Mouse (Mus musculus) A20 (cell line): ENCODE measurements around the gene Yipf2.
A peak's percentile ranks its signal among the peaks of the same experiment; 100 is the strongest.
"Not testable (repeated sequence)": the region's sequence is repeated elsewhere in the genome, so short reads cannot be mapped to it uniquely, and the experiment has no call there.

Experiments
- DNase-seq: peaks from one replicate; pipeline ENCODE4 v3.0.0-alpha.2; 2011; ENCODE audit warnings: low read depth, low spot score

The Yipf2 gene

DNA sequence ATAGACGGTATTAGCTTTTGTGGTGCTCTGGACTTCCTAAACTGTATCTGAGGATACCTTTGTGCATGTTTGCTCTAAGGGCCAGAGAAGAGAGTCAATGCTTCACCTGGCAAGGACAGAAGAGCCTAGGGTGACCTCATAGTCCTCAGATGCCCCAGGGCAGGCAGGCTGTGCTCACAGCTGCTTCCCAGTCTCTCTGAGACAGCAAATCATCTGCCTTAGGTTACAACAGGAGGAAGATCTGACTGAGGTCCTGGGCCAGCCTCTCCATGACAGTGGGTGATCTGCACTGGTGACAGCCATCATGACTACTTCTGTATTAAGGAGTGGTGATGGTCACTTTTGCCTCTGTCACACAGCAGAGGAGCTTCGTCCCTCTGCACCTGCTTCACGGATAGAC is 33.5 kb downstream of the Yipf2 start:
- DNase-seq = no peak

DNA sequence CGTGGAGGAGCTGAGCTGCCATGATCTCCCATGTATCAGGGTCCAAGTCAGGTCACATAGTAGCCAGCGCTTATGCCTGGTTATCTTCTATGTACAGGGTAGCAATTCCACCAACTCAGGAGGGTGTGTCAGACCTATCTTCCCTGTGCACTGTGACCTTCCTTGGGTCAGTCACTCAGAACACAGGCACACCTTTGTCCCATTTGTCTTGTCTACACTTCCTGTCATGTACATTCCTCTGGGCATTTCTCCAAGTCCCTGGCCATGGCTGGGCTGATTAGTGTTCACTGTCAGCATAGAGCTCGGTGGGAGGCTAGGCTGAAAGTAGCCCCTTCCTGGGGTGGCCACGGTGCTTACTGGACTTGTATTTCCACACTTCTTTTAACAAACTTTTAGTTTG is 34.3 kb downstream of the Yipf2 start:
- DNase-seq = no peak

DNA sequence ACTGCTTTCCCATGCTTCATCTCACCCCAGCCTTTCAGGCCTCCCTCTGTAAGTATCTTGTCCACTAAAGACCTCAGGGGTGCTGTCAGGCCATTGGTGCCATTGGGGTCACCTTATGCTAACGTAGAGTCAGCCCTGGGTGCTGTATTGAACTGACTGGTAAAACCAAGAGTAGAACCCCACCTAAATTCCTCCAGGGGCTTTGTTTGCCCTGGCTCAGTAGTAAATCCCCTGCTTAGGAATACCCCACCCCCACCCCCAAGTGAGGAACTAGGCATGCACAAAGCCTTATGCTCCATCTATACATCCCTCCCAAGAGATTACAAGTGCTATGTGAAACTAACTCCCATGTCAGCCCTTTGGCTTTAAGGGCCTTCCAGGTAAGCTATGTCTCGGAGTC is 35.1 kb downstream of the Yipf2 start:
- DNase-seq = no peak

DNA sequence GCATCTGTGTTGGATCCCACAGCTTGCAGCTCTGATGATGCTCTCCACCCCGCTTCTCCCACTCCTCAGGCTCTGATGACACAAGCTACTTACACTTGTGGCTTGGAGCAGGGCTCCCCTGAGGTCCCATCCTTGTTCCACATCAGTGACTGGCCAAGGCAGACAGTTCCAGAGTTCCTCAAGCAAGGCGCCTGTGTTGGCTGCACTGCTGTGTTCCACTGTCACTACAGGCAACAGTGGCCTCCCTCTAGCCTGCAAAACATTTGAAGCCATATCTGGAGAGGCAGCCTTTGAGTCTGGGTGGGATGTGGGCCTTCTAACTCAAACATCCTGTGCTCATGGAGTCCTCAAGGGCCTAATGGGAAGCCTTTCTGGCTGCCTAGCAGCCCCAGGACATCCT is 35.6 kb downstream of the Yipf2 start:
- no peak for DNase-seq

DNA sequence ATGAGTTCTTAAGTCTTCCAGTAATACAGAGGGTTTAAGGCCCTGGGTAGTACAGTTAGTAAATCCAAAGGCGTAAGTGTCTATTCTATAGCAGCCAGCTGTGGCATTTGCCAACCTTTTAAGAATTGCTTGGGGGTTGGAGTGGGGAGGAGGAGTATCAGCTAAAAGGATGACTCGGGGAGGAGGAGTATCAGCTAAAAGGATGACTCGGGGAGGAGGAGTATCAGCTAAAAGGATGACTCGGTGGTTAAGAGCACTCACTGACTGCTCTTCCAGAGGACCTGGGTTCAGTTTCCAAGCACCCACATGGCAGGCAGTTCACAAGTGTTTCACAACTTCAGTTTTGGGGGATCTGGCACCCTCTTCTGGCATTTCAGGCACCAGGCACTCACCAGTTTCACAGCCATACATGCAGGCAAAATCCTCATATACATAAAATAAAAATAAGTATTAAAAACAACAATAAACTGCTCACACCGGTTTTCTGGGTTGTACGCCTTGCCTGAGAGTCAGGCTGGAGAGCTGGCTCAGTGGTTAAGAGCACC is 37.4 kb downstream of the Yipf2 start:
- no peak for DNase-seq

DNA sequence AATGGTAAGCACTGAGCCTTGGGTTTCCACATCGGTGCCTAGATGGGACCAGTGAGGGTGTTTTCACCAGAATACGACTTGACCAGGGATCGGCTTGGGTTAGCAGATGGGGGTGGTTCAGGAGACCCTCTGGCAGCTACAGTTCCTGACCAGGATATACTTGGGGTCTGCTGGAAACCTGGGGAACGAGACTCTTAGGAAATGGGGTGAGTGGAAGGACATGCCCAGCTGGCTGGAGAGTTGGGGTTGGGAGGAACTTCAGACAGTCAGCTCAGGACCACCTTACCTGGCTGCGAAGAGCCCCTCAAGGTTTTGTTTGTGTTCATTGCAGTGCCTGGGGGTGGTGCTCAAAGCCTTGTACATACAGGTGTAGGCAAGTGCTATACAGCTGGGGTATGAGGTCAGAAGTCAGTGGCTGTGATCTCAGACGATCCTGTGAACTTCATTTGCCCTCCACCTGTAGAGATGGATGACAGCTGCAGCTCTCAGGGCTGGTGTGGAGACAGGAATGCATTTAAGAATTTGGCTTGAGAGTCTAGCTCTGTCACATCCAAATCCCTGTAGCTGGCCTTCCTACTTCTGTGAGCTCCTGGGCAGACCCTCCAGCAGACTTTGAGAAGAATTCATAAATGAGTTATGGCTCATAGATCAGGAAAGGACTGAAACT is 38.9 kb downstream of the Yipf2 start:
- DNase-seq = no peak

DNA sequence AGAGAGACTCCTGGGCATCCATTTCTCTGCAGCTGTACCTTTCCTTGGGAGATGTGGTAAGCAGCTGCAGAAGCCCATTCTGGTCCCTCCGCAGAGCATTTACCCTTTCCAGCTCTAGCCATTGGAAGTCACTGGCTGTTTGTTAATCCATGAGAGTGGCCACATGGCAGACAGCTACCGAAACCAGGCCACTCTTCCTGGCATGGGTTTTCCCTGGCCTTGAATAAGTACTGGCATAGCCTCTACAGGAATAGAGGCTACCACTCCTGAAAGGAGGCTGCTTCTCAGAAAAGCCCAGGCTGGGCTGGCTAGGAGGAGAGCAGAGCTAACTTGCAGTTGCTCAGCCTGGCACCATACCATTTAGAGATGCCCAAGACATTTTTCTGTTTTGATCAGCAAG is 41.6 kb downstream of the Yipf2 start:
- no peak for DNase-seq

DNA sequence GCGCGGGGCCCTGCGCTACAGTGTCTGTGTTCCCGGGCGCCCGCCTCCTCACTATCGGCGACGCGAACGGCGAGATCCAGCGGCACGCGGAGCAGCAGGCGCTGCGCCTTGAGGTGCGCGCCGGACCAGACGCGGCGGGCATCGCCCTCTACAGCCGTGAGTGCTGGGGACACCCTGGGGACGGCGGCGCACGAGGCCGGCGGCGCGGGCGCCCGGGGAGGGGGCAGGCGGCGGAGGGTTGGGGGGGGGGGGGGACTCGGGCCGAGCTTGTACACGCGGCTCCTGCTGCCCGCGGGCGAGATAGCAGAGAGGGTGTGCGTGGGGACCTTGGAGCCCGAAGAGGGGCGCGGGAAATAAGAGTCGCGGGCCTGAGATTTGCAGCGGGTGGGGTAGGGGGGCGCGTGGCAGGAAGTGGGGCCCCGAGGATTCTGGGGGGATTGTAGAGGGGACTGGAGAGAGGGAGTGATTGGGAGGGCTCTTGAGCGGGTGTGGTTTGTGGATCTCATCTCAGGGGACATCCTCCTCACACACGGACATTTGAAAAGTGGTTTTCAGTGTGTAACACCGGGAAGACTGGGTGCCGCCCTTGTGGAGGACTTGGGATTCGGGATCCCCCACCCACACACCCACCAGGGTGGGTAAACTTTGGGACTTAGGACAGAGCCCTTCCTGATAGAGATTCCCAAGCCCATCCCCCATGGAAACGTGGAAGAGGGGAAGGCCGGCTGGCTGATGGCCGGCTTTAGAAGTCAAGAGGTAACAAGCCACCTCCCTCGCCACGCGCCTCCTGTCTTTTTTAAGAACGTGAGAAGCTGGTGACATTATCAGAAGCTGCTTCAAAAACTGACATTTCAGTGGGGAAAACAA is 45.3 kb downstream of the Yipf2 start:
- DNase-seq = peak; percentile 35

DNA sequence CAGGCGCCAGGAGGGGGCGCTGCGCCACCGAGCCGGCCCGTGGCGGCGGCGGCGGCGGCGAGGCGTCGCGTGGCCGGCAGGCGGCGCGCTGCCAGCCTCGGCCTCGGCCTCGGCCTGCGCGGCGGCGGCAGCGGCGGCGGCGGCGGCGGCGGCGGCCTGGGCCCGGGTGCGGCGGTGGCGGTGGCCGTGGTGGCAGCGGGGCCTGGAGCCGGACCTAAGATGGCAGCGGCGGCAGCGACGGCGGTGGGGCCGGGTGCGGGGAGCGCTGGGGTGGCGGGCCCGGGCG is 45.9 kb downstream of the Yipf2 start, which contains the start of gene Carm1:
Carm1 (plus strand) TSS at position 106 of the 286 bp plus-strand sequence.
- no peak for DNase-seq

DNA sequence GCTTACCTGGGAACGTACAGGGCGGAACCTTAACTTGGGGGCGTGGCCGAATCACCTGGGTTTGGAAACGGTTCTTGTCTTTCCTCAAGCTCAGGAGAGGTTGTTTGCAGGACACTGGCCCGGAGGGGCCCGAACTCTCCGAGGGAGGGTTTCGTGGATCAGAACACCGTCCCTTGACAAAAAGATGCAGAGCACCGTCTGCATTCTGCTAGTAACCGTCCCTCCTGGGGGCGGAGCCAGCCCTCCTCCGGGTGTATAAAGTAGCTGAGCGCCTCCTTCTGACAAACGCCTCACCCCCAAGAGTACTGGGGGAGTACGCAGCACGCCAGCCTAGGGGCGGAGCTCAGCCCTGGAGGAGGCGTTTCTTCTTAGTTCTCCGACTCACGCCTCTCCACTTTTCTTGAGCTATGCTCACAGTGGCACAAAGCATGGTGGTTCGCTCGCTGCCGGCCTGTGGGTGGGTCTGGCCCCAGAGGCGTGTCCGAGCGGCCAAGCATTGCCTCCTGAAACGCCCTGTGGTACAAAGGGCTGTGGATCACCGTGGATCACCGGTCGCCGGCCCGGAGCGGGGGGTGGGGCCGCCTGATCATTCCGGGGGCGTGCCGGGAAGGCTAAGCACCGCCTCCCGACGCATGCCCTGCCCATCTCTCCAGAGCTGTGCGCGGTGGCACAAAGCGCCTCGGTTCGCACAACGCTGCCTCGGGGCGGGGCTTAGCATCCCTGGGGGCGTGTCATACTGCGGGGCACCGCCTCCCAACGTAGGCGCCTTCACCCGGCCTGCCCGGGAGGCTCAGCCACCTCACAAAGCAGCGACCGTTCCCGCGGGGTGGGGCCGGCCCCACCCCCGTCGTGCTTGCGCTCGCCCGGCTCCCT is 46.5 kb downstream of the Yipf2 start:
- peak; percentile 92 for DNase-seq

DNA sequence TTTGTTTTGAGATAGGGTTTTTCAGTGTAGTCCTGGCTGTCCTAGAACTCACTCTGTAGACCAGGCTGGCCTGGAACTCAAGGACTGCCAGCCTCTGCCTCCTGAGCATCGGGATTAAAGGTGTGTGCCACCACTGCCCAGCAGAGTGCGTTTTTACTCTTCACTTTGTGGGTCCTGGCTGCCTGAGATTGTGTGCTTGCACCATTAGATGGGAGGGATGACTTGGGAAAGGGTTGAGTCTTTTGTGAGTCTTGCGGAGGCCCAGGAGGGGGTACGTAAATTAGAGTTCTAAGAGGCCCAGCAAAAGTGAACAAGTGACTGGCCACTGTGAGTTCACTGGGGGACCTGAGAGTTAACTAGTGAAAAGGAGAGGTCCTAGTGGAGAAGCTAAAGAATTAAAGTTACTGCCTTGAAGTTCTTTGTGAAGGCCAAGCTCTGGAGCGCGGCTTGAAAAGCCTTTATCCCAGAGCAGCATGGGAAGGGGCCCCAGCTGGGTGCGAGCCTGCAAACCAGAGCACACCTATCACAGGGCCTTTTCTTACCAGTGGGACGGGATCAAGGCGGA is 47.2 kb downstream of the Yipf2 start:
- DNase-seq = no peak

DNA sequence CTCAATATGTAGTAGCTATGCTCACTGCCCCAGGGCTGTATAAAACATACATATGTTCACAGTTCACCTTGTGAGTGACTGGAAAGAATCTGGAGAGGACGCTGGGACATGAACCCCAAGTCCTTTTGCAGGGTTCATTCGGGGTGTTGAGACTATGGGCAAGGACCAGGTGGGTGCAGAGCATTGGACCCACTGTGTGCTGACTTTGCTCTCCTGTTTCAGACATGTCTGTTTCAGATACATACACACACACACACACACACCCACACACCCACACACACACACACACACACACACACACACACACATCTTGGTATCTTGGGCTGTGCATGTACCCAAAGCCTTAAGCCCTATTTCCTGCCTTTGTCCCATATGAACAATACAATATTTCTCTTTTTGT is 50.6 kb downstream of the Yipf2 start:
- DNase-seq = not testable (repeated sequence)

DNA sequence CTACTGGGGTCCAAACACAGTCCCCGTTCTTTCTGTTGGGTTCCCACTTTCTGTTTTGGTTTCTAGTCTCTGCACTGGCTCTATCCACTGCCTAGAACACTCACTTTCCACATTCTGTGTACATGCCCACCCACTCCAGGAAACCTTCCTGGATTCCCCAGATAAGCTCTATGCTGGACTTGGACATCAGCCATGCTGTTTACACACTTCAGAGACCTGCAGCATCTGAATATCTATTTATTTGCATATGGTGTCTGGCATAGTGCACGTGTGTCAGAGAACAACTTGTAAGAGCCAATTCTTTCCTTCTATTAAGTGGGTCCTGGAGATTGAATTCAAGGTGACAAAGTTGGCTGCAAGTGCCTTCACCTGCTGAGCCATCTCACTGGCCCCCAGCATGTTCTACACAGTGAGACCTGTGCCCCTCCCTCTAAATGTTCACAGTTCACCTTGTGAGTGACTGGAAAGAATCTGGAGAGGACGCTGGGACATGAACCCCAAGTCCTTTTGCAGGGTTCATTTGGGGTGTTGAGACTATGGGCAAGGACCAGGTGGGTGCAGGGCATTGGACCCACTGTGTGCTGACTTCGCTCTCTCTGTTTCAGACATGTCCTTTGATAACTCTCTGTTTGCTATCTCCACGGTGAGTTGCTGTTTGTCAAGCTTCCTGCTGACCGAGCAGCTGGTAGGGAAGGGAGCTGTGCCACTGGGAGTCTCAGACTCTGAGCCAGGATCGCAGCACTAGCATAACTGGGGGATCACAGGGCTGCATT is 52.5 kb downstream of the Yipf2 start:
- DNase-seq = peak; percentile 44
